Mouse (Mus musculus): ENCODE data around the gene Thsd4. TPM values are rescaled to one million over a fixed set of nuclear protein-coding genes. Genes with fewer than 3 reads are reported as not detected.

Gene Thsd4
- total and polyA plus RNA-seq, 2 experiments from 2014 or later, result 4.9 to 15.3 TPM

GRCm38 (mm10) chr9:60076396-60076795 lies 445.4 kb downstream of the Thsd4 start:
- no peak overlapping the region for H3K9ac ChIP-seq (replicated peaks; ENCODE audit: low read length)
- DNase-seq (ENCODE audit: low spot score), result no peak
- peaks cover 4% of the 10 kb centered on the region; the same call in 1 of the 2 replicates for H3K4me1 ChIP-seq (ENCODE audit: insufficient read depth, low read length)
- H3K9me3 ChIP-seq (ENCODE audit: low read length), result no peaks in the 10 kb centered on the region
- H3K36me3 ChIP-seq (ENCODE audit: insufficient read depth, low read length), result no peaks in the 10 kb centered on the region
- H3K27me3 ChIP-seq (ENCODE audit: insufficient read depth, low read length), result no peaks in the 10 kb centered on the region
- no peak overlapping the region for H3K4me2 ChIP-seq (ENCODE audit: low read depth, low read length)
- ATAC-seq, result no peak
- no peak overlapping the region for H3K27ac ChIP-seq
- 38% methylated on average over 4 of the region's 4 CpGs for WGBS
- no peak overlapping the region for H3K4me3 ChIP-seq (ENCODE audit: low read length)
- TF ChIP-seq CTCF (IDR thresholded peaks at IDR 0.05; ENCODE audit: low read depth), result no peak

- Histone ChIP-seq H3K9me3 (ENCODE audit: low read length) (no peaks in the 10 kb centered on the region), H3K4me1 (ENCODE audit: insufficient read depth, low read length) (peaks cover 4% of the 10 kb centered on the region; the same call in 1 of the 2 replicates), H3K27me3 (ENCODE audit: insufficient read depth, low read length) (no peaks in the 10 kb centered on the region), H3K4me2 (ENCODE audit: low read depth, low read length) (no peak overlapping the region), H3K36me3 (ENCODE audit: insufficient read depth, low read length) (no peaks in the 10 kb centered on the region), H3K9ac (replicated peaks; ENCODE audit: low read length) (no peak overlapping the region), H3K27ac (no peak overlapping the region), H3K4me3 (ENCODE audit: low read length) (no peak overlapping the region)
- WGBS, result 23% methylated on average over 5 of the region's 5 CpGs
- TF ChIP-seq CTCF (IDR thresholded peaks at IDR 0.05; ENCODE audit: low read depth), result no peak
- ATAC-seq, result no peak
- DNase-seq (ENCODE audit: low spot score), result peak; percentile 13
These were observed 450.1 kb downstream of the Thsd4 start for GRCm38 (mm10) chr9:60071620-60072263.

GRCm38 (mm10) chr9:60067241-60067640 lies 454.6 kb downstream of the Thsd4 start:
- Histone ChIP-seq H3K36me3 (ENCODE audit: insufficient read depth, low read length) (no peaks in the 10 kb centered on the region), H3K4me3 (ENCODE audit: low read length) (no peak overlapping the region), H3K27ac (no peak overlapping the region), H3K9ac (replicated peaks; ENCODE audit: low read length) (no peak overlapping the region), H3K9me3 (ENCODE audit: low read length) (no peaks in the 10 kb centered on the region), H3K4me1 (ENCODE audit: insufficient read depth, low read length) (peaks cover 4% of the 10 kb centered on the region; the same call in 1 of the 2 replicates), H3K4me2 (ENCODE audit: low read depth, low read length) (no peak overlapping the region), H3K27me3 (ENCODE audit: insufficient read depth, low read length) (no peaks in the 10 kb centered on the region)
- peak; percentile 25 for DNase-seq (ENCODE audit: low spot score)
- ATAC-seq, result no peak
- WGBS, result 78% methylated on average over 8 of the region's 8 CpGs
- no peak for TF ChIP-seq CTCF (IDR thresholded peaks at IDR 0.05; ENCODE audit: low read depth)

- Histone ChIP-seq H3K36me3 (ENCODE audit: insufficient read depth, low read length) (no peaks in the 10 kb centered on the region), H3K4me2 (ENCODE audit: low read depth, low read length) (no peak overlapping the region), H3K27ac (no peak overlapping the region), H3K9me3 (ENCODE audit: low read length) (no peaks in the 10 kb centered on the region), H3K27me3 (ENCODE audit: insufficient read depth, low read length) (no peaks in the 10 kb centered on the region), H3K4me1 (ENCODE audit: insufficient read depth, low read length) (no peaks in the 10 kb centered on the region), H3K9ac (replicated peaks; ENCODE audit: low read length) (no peak overlapping the region), H3K4me3 (ENCODE audit: low read length) (no peak overlapping the region)
- DNase-seq (ENCODE audit: low spot score), result no peak
- WGBS, result 72% methylated on average over 4 of the region's 4 CpGs
- ATAC-seq, result no peak
- no peak for TF ChIP-seq CTCF (IDR thresholded peaks at IDR 0.05; ENCODE audit: low read depth)
These were observed 456.7 kb downstream of the Thsd4 start for GRCm38 (mm10) chr9:60065184-60065583.

- no peak for ATAC-seq
- 85% methylated on average over 4 of the region's 4 CpGs for WGBS
- DNase-seq (ENCODE audit: low spot score), result no peak
These were observed 458.6 kb downstream of the Thsd4 start for GRCm38 (mm10) chr9:60063191-60063720.

GRCm38 (mm10) chr9:60056131-60056530 lies 465.7 kb downstream of the Thsd4 start:
- Histone ChIP-seq H3K27ac (no peak overlapping the region), H3K4me3 (ENCODE audit: low read length) (no peak overlapping the region), H3K27me3 (ENCODE audit: insufficient read depth, low read length) (no peaks in the 10 kb centered on the region), H3K9ac (replicated peaks; ENCODE audit: low read length) (no peak overlapping the region), H3K4me1 (ENCODE audit: insufficient read depth, low read length) (no peaks in the 10 kb centered on the region), H3K9me3 (ENCODE audit: low read length) (no peaks in the 10 kb centered on the region), H3K4me2 (ENCODE audit: low read depth, low read length) (no peak overlapping the region), H3K36me3 (ENCODE audit: insufficient read depth, low read length) (no peaks in the 10 kb centered on the region)
- WGBS, result 82% methylated on average over 5 of the region's 5 CpGs
- TF ChIP-seq CTCF (IDR thresholded peaks at IDR 0.05; ENCODE audit: low read depth), result no peak
- no peak for ATAC-seq
- no peak for DNase-seq (ENCODE audit: low spot score)

More at GRCm38 (mm10) chr9:60063191-60063720, 458.6 kb downstream of the Thsd4 start:
- no peaks in the 10 kb centered on the region for H3K9me3 ChIP-seq (ENCODE audit: low read length)
- no peak overlapping the region for H3K4me3 ChIP-seq (ENCODE audit: low read length)
- no peaks in the 10 kb centered on the region for H3K4me1 ChIP-seq (ENCODE audit: insufficient read depth, low read length)
- no peak overlapping the region for H3K27ac ChIP-seq
- no peaks in the 10 kb centered on the region for H3K36me3 ChIP-seq (ENCODE audit: insufficient read depth, low read length)
- H3K27me3 ChIP-seq (ENCODE audit: insufficient read depth, low read length), result no peaks in the 10 kb centered on the region
- TF ChIP-seq CTCF (IDR thresholded peaks at IDR 0.05; ENCODE audit: low read depth), result no peak
- no peak overlapping the region for H3K9ac ChIP-seq (replicated peaks; ENCODE audit: low read length)
- no peak overlapping the region for H3K4me2 ChIP-seq (ENCODE audit: low read depth, low read length)

GRCm38 (mm10) chr9:60054951-60055350 lies 466.9 kb downstream of the Thsd4 start:
- Histone ChIP-seq H3K36me3 (ENCODE audit: insufficient read depth, low read length) (no peaks in the 10 kb centered on the region), H3K4me2 (ENCODE audit: low read depth, low read length) (no peak overlapping the region), H3K9ac (replicated peaks; ENCODE audit: low read length) (no peak overlapping the region), H3K9me3 (ENCODE audit: low read length) (no peaks in the 10 kb centered on the region), H3K4me1 (ENCODE audit: insufficient read depth, low read length) (no peaks in the 10 kb centered on the region), H3K27ac (no peak overlapping the region), H3K4me3 (ENCODE audit: low read length) (no peak overlapping the region), H3K27me3 (ENCODE audit: insufficient read depth, low read length) (no peaks in the 10 kb centered on the region)
- ATAC-seq, result no peak
- no peak for TF ChIP-seq CTCF (IDR thresholded peaks at IDR 0.05; ENCODE audit: low read depth)
- DNase-seq (ENCODE audit: low spot score), result peak; percentile 9
- WGBS, result 46% methylated on average over 5 of the region's 5 CpGs

Data from hindbrain, postnatal 0 days (tissue).